Mouse (Mus musculus) frontal cortex, postnatal 25 days (tissue): ENCODE results near the gene Orm2.

ENCODE experiments used
- DNase-seq, 2 experiments: peaks; one replicate each; pipeline ENCODE4 v3.0.0; 2022; ENCODE audit warnings: low spot score in 2 of 2

Gene Orm2

GRCm38 (mm10) chr4:63362150-63362549 is at the start of gene Orm2:
TSS of gene Orm2 (plus strand) at chr4:63362449.
- no peak for DNase-seq

- no peak for DNase-seq
These were observed 48.2 kb upstream of the Orm2 start for GRCm38 (mm10) chr4:63314063-63314462.

- no peak for DNase-seq
These were observed 46.0 kb upstream of the Orm2 start for GRCm38 (mm10) chr4:63316076-63316746.

- peak; percentile 54 for DNase-seq
These were observed 42.7 kb upstream of the Orm2 start for GRCm38 (mm10) chr4:63319566-63319965.

GRCm38 (mm10) chr4:63323275-63323815 is 38.9 kb upstream of the Orm2 start:
- DNase-seq: no peak

GRCm38 (mm10) chr4:63333403-63333802 is 28.8 kb upstream of the Orm2 start:
- no peak for DNase-seq

- DNase-seq: no peak
These were observed 23.7 kb upstream of the Orm2 start for GRCm38 (mm10) chr4:63338414-63339076.

- no peak for DNase-seq
These were observed 19.8 kb upstream of the Orm2 start for GRCm38 (mm10) chr4:63342491-63342890.

GRCm38 (mm10) chr4:63343608-63344007 is 18.6 kb upstream of the Orm2 start:
- no peak for DNase-seq

- DNase-seq: no peak
These were observed 18.0 kb upstream of the Orm2 start, which contains the start of gene Orm1 for GRCm38 (mm10) chr4:63344295-63344694. TSS of gene Orm1 (plus strand) at chr4:63344560.

GRCm38 (mm10) chr4:63345261-63345660 is 17.0 kb upstream of the Orm2 start:
- no peak for DNase-seq

GRCm38 (mm10) chr4:63346659-63347058 is 15.6 kb upstream of the Orm2 start:
- no peak for DNase-seq

GRCm38 (mm10) chr4:63348524-63348923 is 13.7 kb upstream of the Orm2 start:
- no peak for DNase-seq

GRCm38 (mm10) chr4:63355877-63356665 is 6.2 kb upstream of the Orm2 start, which contains the start of gene Orm3:
TSS of gene Orm3 (plus strand) at chr4:63356162.
- no peak for DNase-seq

GRCm38 (mm10) chr4:63356981-63357570 is 5.2 kb upstream of the Orm2 start:
- no peak for DNase-seq

- DNase-seq: no peak
These were observed 2.4 kb upstream of the Orm2 start for GRCm38 (mm10) chr4:63359861-63360260.

- DNase-seq: peak; percentile 82 to 93
These were observed 6.3 kb downstream of the Orm2 start for GRCm38 (mm10) chr4:63368577-63368976.

GRCm38 (mm10) chr4:63370897-63371296 is 8.6 kb downstream of the Orm2 start:
- no peak for DNase-seq

GRCm38 (mm10) chr4:63371890-63372289 is 9.6 kb downstream of the Orm2 start:
- peak in 1 of 2 experiments; percentile 24 for DNase-seq

- DNase-seq: no peak
These were observed 11.2 kb downstream of the Orm2 start for GRCm38 (mm10) chr4:63373404-63373803.

GRCm38 (mm10) chr4:63374331-63374730 is 12.1 kb downstream of the Orm2 start:
- no peak for DNase-seq

GRCm38 (mm10) chr4:63375367-63375766 is 13.1 kb downstream of the Orm2 start:
- no peak for DNase-seq
